Mouse (Mus musculus) lung, postnatal 0 days (tissue): Measurements from ENCODE around the gene Slc37a1. TPM values are rescaled to one million over a fixed set of nuclear protein-coding genes. Genes with fewer than 3 reads are reported as not detected.

Experiments used
- ATAC-seq: fragments of 200-750 bp; cut with Nextera tagmentation; 2 replicates; pipeline ENCODE4 v1.8.0; 2017; ENCODE audit warnings: moderate library complexity
- DNase-seq: peaks from one replicate; pipeline ENCODE4 v3.0.0-alpha.2; 2016; ENCODE audit warnings: low spot score
- H3K27ac ChIP-seq: fragments of 300-500 bp; sonication (generic); 2 replicates; pipeline ENCODE4 v1.5.1; 2014; ENCODE audit warnings: antibody characterized with exemption, mild to moderate bottlenecking, low read length, mixed read lengths
- H3K27me3 ChIP-seq: fragments of 300-500 bp; sonication (generic); replicated peaks from 2 replicates; pipeline ENCODE4 v1.6.1; 2014; ENCODE audit warnings: low read length, mixed read lengths; ENCODE audit not compliant: insufficient read depth
- H3K36me3 ChIP-seq: fragments of 300-500 bp; sonication (generic); 2 replicates; pipeline ENCODE4 v1.6.1; 2014; ENCODE audit warnings: low read length, mixed read lengths; ENCODE audit not compliant: insufficient read depth
- H3K4me1 ChIP-seq: fragments of 300-500 bp; sonication (generic); 2 replicates; pipeline ENCODE4 v1.6.1; 2014; ENCODE audit warnings: antibody characterized with exemption, low read depth, low read length, mixed read lengths; ENCODE audit not compliant: insufficient read depth
- H3K4me2 ChIP-seq: fragments of 300-500 bp; sonication (generic); replicated peaks from 2 replicates; pipeline ENCODE4 v1.6.1; 2014; ENCODE audit warnings: low read depth, mild to moderate bottlenecking, low read length, moderate library complexity, mixed read lengths
- H3K4me3 ChIP-seq: fragments of 300-500 bp; sonication (generic); 2 replicates; pipeline ENCODE4 v1.5.1; 2014; ENCODE audit warnings: low read depth, low read length
- H3K9ac ChIP-seq: fragments of 300-500 bp; sonication (generic); replicated peaks from 2 replicates; pipeline ENCODE4 v1.6.1; 2014; ENCODE audit warnings: low read depth, mild to moderate bottlenecking
- H3K9me3 ChIP-seq: fragments of 300-500 bp; sonication (generic); 2 replicates; pipeline ENCODE4 v1.6.1; 2016; ENCODE audit warnings: low read length, mixed read lengths
- CTCF ChIP-seq: IDR thresholded peaks from 2 replicates; pipeline ENCODE4 v1.5.1; 2016; ENCODE audit warnings: antibody characterized with exemption, mild to moderate bottlenecking
- EP300 ChIP-seq: IDR thresholded peaks from 2 replicates; pipeline ENCODE4 v1.6.1; 2016; ENCODE audit warnings: antibody characterized with exemption, mild to moderate bottlenecking, control low read depth
- WGBS: fragments of 180-500 bp; shearing (Covaris S2); extraction: QIAGEN DNeasy Blood & Tissue Kit; methylation state at CpG from one replicate; pipeline ENCODE4 v1.1.7; 2014; 5-methylcytosine and 5-hydroxymethylcytosine counted together
- polyA plus RNA-seq: library from polyadenylated mRNA; unstranded; fragments of >200 nt; fragmentation: Nextera tagmentation; extraction: Ambion mirVana; gene quantifications from 2 replicates; pipeline ENCODE4 v1.2.1, GENCODE M21; 2015

The Slc37a1 gene
- polyA plus RNA-seq, 1 experiment from 2014 or later: 33.9 TPM

DNA sequence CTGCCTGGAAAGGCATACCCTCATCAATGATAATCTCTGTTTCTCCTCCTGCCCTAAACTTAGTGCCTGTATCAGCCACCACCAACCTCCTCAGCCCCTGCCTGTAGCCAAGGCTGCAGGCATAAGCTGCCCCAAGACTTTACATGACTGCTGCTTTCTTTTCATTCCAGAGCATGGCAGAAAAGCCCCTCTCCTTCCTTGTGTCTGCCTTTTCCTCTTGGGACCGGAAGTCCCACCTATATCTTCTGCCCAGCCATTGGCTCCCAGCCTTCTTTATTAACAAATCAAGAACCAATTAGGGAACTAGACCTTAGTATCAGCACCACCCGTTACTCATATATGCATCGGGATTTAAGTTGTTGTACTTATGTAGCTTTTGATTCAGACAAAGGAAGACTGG, 624 bp downstream of the Slc37a1 start:
- Histone ChIP-seq H3K4me2 (no peak overlapping the region), H3K36me3 (no peaks in the 10 kb centered on the region), H3K27ac (no peak overlapping the region), H3K4me3 (no peak overlapping the region), H3K9ac (no peak overlapping the region), H3K27me3 (no peaks in the 10 kb centered on the region), H3K9me3 (no peaks in the 10 kb centered on the region), H3K4me1 (no peaks in the 10 kb centered on the region)
- 84% methylated on average over 3 of the region's 3 CpGs for WGBS
- ATAC-seq: no peak
- TF ChIP-seq EP300: no peak
- TF ChIP-seq CTCF: no peak
- DNase-seq: no peak

DNA sequence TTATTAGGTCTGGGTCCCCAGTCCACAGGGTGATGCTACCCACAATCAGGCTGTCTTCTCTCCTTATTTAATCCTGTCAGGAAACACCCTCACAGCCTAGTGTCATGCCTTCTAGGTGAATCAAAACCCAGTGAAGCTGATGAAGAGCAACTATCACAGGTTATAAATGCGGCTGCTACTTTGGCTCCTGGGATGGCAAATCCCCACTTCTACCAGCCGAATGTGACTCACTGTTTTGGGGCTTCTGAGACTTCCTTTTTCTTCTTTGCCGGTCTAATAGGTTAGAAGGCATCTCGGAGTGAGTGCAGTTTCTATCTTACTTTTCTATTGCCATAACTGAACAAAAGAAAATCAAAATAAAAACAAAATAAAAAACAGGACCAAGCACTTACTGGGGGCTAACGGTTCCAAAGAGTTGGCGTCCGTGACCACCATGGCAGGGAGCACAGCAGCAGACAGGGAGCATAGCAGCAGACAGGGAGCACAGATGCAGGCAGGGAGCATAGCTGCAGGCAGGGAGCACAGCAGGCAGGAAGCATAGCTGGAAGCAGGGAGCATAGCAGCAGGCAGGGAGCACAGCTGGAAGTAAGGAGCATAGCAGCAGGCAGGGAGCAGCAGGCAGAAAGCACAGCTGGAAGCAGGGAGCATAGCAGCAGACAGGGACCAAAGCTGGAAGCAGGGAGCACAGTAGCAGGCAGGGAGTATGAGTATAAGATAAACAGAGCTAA, 2.6 kb downstream of the Slc37a1 start:
- Histone ChIP-seq H3K4me2 (no peak overlapping the region), H3K9me3 (no peaks in the 10 kb centered on the region), H3K36me3 (no peaks in the 10 kb centered on the region), H3K27ac (no peak overlapping the region), H3K4me3 (no peak overlapping the region), H3K9ac (no peak overlapping the region), H3K27me3 (no peaks in the 10 kb centered on the region), H3K4me1 (no peaks in the 10 kb centered on the region)
- TF ChIP-seq CTCF (no peak), EP300 (no peak)
- no peak for DNase-seq
- 61% methylated on average over 7 of the region's 7 CpGs for WGBS
- ATAC-seq: no peak

DNA sequence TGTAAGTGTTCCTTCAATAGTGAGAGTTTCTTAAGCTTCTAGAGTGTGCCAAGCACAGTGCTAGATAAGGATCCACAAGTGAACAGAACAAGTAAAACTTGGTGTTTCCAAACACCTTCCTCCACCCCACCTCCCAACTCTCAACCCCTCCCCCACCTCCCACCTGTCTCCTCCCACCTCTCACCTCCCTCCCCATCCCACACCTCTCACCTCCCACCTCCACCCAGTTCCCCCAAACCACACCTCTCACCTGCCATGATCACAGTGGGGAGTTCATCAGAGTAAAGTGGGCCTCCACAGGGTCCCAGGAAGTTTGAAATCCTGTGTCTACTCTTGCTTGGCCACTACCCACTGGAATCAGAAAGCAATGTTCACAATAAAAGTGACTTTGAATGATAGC, 3.7 kb downstream of the Slc37a1 start:
- Histone ChIP-seq H3K4me2 (no peak overlapping the region), H3K36me3 (no peaks in the 10 kb centered on the region), H3K4me3 (no peak overlapping the region), H3K9ac (no peak overlapping the region), H3K4me1 (peaks cover 3% of the 10 kb centered on the region; the same call in 1 of the 2 replicates), H3K27me3 (no peaks in the 10 kb centered on the region), H3K9me3 (no peaks in the 10 kb centered on the region), H3K27ac (no peak overlapping the region)
- TF ChIP-seq EP300 (no peak), CTCF (no peak)
- DNase-seq (peak; percentile 61), ATAC-seq (peak; percentile 20)

DNA sequence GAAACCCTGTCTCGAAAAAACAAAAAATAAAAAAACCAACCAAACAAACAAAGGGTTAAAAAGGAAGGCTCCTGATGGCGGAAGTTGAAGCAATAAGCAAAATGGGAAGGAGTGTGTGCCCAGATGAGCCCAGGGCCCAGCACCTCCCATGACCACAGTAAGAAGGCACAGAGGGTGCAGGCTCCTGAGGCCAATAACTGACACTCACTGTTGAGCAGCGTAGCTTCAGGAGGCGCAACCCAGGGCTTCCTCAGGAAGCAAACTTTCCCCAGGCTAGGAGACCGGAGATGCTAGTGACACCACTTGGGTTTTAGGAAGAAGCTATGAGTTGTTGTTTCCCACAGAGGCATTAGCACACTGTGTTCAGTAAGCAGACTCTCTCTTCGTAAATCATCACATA, 4.3 kb downstream of the Slc37a1 start:
- H3K9ac ChIP-seq: no peak overlapping the region
- TF ChIP-seq CTCF: no peak
- WGBS: 49% methylated on average over 6 of the region's 6 CpGs
- peaks cover 8% of the 10 kb centered on the region; the same call in 1 of the 2 replicates for H3K4me1 ChIP-seq
- H3K27ac ChIP-seq: no peak overlapping the region
- H3K27me3 ChIP-seq: no peaks in the 10 kb centered on the region
- DNase-seq (peak; percentile 40), ATAC-seq (no peak)
- H3K9me3 ChIP-seq: no peaks in the 10 kb centered on the region
- no peak overlapping the region for H3K4me2 ChIP-seq
- H3K36me3 ChIP-seq: no peaks in the 10 kb centered on the region
- H3K4me3 ChIP-seq: no peak overlapping the region

DNA sequence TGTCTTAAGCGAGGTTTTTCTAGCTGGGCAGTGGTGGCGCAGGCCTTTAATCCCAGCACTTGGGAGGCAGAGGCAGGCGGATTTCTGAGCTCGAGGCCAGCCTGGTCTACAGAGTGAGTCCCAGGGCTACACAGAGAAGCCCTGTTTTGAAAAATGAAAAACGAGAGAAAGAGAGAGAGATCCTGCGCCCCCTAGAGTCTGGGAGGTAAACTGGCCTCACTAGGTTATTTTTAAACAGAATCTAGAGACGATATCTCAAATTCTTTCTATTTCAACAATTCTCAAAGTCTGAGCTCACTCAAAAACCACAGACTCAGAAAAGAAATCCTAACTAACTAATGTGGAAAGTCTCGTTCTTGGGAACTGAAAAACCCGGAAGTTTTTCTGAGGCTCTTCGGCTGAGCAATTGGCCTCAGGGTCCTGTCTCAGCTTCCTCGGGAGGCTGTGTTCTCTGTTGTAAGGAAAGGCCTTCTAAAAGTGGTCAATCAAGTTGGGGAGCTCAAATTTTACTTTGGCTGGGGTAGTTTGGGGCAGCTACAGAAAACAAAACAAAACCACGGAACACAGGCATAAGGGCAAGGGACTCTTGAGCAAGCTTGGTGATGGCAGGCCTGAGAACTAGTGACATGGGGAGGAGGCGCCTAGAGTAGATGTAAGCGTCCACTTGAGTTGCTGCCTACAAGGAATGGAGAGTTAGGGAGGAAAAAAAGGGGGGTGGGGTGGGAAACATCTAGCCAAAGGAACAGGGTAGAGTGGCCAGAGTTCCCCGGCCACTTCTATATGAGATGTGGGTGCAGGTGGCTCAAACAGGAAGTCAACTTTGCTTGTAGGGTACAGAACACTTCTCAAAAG, 8.0 kb downstream of the Slc37a1 start:
- WGBS: 63% methylated on average over 15 of the region's 15 CpGs
- H3K4me1 ChIP-seq: peaks cover 8% of the 10 kb centered on the region; the same call in 1 of the 2 replicates
- H3K9ac ChIP-seq: no peak overlapping the region
- H3K27ac ChIP-seq: peak overlapping the region; percentile 94
- 0 out of 2 replicates have a peak overlapping the region, but pooled peaks have one; percentile 67 for H3K4me3 ChIP-seq
- DNase-seq (peak; percentile 76), ATAC-seq (peak; percentile 37)
- H3K36me3 ChIP-seq: no peaks in the 10 kb centered on the region
- H3K27me3 ChIP-seq: no peaks in the 10 kb centered on the region
- no peaks in the 10 kb centered on the region for H3K9me3 ChIP-seq
- TF ChIP-seq EP300 (no peak), CTCF (peak; percentile 57)
- peak overlapping the region; percentile 98 for H3K4me2 ChIP-seq

DNA sequence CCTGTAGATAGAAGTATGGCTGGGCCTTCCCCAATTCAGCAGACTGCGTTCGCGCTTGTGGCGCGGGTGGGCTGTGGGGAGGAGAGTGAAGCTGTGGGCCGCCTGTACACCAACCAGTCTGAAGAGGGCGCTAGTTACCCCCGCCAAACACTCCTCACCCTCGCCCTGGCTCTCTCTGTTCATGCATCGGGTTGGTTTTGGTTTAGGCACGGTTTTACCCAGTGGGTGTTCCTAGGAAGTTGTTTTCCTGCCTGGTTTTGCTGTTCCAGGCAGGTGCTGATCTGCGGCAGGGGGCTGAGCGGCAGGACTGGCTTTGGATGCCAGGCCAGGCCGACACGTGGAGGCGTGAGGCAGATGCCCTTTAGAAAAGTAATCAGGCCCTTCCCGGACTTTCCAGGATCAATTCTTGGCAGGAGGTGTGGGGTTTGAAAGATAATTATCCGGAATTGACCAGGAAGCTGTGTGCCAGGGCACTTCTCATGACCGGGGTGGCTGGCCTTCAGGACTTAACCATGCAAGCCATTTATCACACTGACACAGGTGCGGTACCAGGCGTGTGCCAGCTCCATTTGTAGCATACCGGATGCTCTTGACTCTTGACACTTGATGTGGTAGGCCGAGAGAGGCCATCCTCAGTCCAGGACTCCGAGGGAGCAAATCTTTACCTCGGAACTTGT, 8.8 kb downstream of the Slc37a1 start:
- DNase-seq (peak; percentile 73), ATAC-seq (peak; percentile 44)
- Histone ChIP-seq H3K27me3 (no peaks in the 10 kb centered on the region), H3K4me3 (peak overlapping the region; percentile 67), H3K36me3 (no peaks in the 10 kb centered on the region), H3K9me3 (no peaks in the 10 kb centered on the region), H3K27ac (peak overlapping the region; percentile 94), H3K4me2 (peak overlapping the region; percentile 98), H3K4me1 (peaks cover 8% of the 10 kb centered on the region; the same call in 1 of the 2 replicates), H3K9ac (peak overlapping the region; percentile 24)
- TF ChIP-seq EP300: no peak
- TF ChIP-seq CTCF: peak; percentile 74
- whole genome bisulfite sequencing: 24% methylated on average over 25 of the region's 25 CpGs
